Mouse (Mus musculus): ENCODE data around the gene Cacna1s. TPM values are rescaled to one million over a fixed set of nuclear protein-coding genes. Genes with fewer than 3 reads are reported as not detected.

Cacna1s gene
- polyA plus RNA-seq, 1 experiment from 2014 or later: 0.12 TPM

GRCm38 (mm10) chr1:136122030-136122429 is 69.5 kb downstream of the Cacna1s start:
- Histone ChIP-seq H3K9me3 (no peaks in the 10 kb centered on the region), H3K36me3 (replicated peaks) (no peaks in the 10 kb centered on the region), H3K4me3 (no peak overlapping the region), H3K27ac (no peak overlapping the region), H3K4me2 (no peak overlapping the region), H3K27me3 (replicated peaks) (no peaks in the 10 kb centered on the region), H3K4me1 (peaks cover 6% of the 10 kb centered on the region; the same call in 1 of the 2 replicates), H3K9ac (no peak overlapping the region)
- 80% methylated on average over 8 of the region's 8 CpGs for WGBS
- ATAC-seq (replicated peaks): no peak

GRCm38 (mm10) chr1:136126159-136126765 is 73.7 kb downstream of the Cacna1s start:
- Histone ChIP-seq H3K4me1 (peaks cover 8% of the 10 kb centered on the region; the same call in 1 of the 2 replicates), H3K27ac (no peak overlapping the region), H3K9ac (no peak overlapping the region), H3K36me3 (replicated peaks) (no peaks in the 10 kb centered on the region), H3K27me3 (replicated peaks) (no peaks in the 10 kb centered on the region), H3K9me3 (no peaks in the 10 kb centered on the region), H3K4me2 (no peak overlapping the region), H3K4me3 (no peak overlapping the region)
- ATAC-seq (replicated peaks): no peak
- 86% methylated on average over 10 of the region's 10 CpGs for WGBS

GRCm38 (mm10) chr1:136126895-136127294 is 74.3 kb downstream of the Cacna1s start:
- Histone ChIP-seq H3K4me2 (no peak overlapping the region), H3K27me3 (replicated peaks) (no peaks in the 10 kb centered on the region), H3K9ac (no peak overlapping the region), H3K36me3 (replicated peaks) (no peaks in the 10 kb centered on the region), H3K27ac (no peak overlapping the region), H3K4me3 (no peak overlapping the region), H3K4me1 (peaks cover 8% of the 10 kb centered on the region; the same call in 1 of the 2 replicates), H3K9me3 (no peaks in the 10 kb centered on the region)
- 85% methylated on average over 10 of the region's 10 CpGs for WGBS
- ATAC-seq (replicated peaks): no peak

DNA sequence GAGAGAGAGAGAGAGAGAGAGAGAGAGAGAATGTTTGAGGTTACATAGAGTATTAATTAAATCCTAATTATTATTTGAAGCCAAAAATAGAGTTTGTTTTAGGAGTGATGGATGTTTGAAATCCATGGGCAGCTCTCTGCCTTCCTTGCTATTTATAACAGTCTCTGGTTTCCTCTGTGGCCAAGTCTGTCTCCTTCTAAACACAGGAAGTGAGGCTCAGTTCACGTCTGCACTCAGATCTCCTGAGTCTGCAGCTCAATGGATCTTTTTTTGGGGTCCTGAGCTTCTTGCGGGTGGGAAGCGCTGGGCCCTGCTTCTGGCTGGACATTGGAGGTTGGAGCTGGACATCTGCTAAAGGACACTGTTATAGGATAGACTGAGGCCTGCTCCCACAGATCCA is 75.3 kb downstream of the Cacna1s start:
- H3K27ac ChIP-seq: no peak overlapping the region
- no peaks in the 10 kb centered on the region for H3K36me3 ChIP-seq (replicated peaks)
- H3K4me1 ChIP-seq: peaks cover 10% of the 10 kb centered on the region; the same call in 1 of the 2 replicates
- H3K9ac ChIP-seq: no peak overlapping the region
- no peaks in the 10 kb centered on the region for H3K9me3 ChIP-seq
- WGBS: 78% methylated on average over 3 of the region's 3 CpGs
- H3K4me3 ChIP-seq: no peak overlapping the region
- no peaks in the 10 kb centered on the region for H3K27me3 ChIP-seq (replicated peaks)
- ATAC-seq (replicated peaks): no peak
- no peak overlapping the region for H3K4me2 ChIP-seq

DNA sequence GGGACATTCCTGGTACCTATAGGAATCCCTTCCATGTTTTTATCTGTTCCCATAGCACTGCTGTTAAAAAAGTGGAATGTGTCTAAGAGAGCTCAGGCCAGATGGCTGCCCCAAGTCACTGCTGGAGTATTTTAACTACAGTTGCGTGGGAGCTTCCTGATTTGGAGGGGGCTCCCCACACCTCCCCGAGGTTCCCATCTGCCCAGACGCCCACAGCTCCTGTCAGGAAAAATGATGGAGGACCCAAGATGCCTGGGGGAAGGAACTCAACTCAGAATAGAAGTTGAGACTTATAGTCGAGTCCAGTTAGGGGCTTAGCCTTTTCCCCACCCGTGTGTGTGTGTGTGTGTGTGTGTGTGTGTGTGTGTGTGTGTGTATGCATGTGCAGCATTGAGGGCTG is 75.9 kb downstream of the Cacna1s start:
- no peak for ATAC-seq (replicated peaks)
- Histone ChIP-seq H3K9me3 (no peaks in the 10 kb centered on the region), H3K4me1 (peaks cover 14% of the 10 kb centered on the region; the same call in 1 of the 2 replicates), H3K4me2 (no peak overlapping the region), H3K4me3 (no peak overlapping the region), H3K27ac (no peak overlapping the region), H3K9ac (no peak overlapping the region), H3K27me3 (replicated peaks) (no peaks in the 10 kb centered on the region), H3K36me3 (replicated peaks) (no peaks in the 10 kb centered on the region)
- WGBS: 71% methylated on average over 5 of the region's 5 CpGs

DNA sequence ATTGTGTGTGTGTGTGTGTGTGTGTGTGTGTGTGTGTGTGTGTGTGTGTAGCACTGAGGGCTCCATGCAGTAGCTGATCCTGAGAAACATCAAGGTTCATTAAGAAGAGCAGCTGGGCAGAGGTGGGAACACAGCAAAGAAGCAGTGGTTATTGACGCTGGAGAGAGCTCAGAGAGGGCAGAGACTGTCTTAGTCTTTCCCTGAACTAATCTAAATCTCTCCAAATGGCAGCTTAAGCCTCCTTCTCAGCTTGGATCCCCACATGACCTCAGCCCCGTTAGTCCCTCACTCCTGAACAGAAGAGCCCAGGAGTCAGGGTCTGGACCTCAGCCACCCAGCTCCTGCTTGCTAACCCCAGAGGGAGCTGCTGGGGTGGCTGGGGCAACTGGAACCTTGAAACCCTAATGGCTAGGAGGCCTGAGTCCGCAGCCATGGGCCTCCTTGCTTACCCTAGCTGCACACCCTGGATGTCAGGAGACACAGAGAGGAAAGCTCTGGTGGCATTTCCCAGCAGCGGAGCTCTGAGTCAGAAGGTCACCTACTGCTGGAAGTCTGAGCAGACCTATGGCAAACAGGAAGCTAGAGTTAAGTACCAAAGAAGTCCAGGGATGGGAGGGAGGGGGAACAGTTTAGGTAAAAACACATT is 76.5 kb downstream of the Cacna1s start:
- Histone ChIP-seq H3K9me3 (no peaks in the 10 kb centered on the region), H3K27me3 (replicated peaks) (no peaks in the 10 kb centered on the region), H3K4me2 (no peak overlapping the region), H3K27ac (no peak overlapping the region), H3K4me3 (no peak overlapping the region), H3K4me1 (peaks cover 20% of the 10 kb centered on the region), H3K9ac (no peak overlapping the region), H3K36me3 (replicated peaks) (no peaks in the 10 kb centered on the region)
- WGBS: 46% methylated on average over 4 of the region's 4 CpGs
- ATAC-seq (replicated peaks): no peak

- H3K4me2 ChIP-seq: peak overlapping the region; percentile 84
- 58% methylated on average over 3 of the region's 3 CpGs for WGBS
- peaks cover 31% of the 10 kb centered on the region for H3K4me1 ChIP-seq
- H3K9me3 ChIP-seq: no peaks in the 10 kb centered on the region
- peak overlapping the region; percentile 92; the same call in 1 of the 2 replicates for H3K27ac ChIP-seq
- H3K9ac ChIP-seq: no peak overlapping the region
- ATAC-seq (replicated peaks): no peak
- H3K36me3 ChIP-seq (replicated peaks): no peaks in the 10 kb centered on the region
- no peaks in the 10 kb centered on the region for H3K27me3 ChIP-seq (replicated peaks)
- peak overlapping the region; percentile 72 for H3K4me3 ChIP-seq
Measured at GRCm38 (mm10) chr1:136130107-136130506, 77.6 kb downstream of the Cacna1s start.

- H3K9me3 ChIP-seq: no peaks in the 10 kb centered on the region
- peak; percentile 89 for ATAC-seq (replicated peaks)
- no peaks in the 10 kb centered on the region for H3K36me3 ChIP-seq (replicated peaks)
- H3K9ac ChIP-seq: peak within 1 kb of the TSS; percentile 91
- under 1% methylated on average over 42 of the region's 42 CpGs for WGBS
- peak within 1 kb of the TSS; percentile 92 for H3K27ac ChIP-seq
- H3K4me2 ChIP-seq: peak within 1 kb of the TSS; percentile 84
- H3K4me3 ChIP-seq: peak within 1 kb of the TSS; percentile 72
- peaks cover 40% of the 10 kb centered on the region for H3K4me1 ChIP-seq
- H3K27me3 ChIP-seq (replicated peaks): no peaks in the 10 kb centered on the region
Measured at GRCm38 (mm10) chr1:136130951-136131558, 78.5 kb downstream of the Cacna1s start, which contains the start of gene Kif21b. Gene Kif21b, plus strand, starts transcription at chr1:136131389.

GRCm38 (mm10) chr1:136131603-136132291 is 79.2 kb downstream of the Cacna1s start:
- Histone ChIP-seq H3K4me3 (peak overlapping the region; percentile 72), H3K4me2 (peak overlapping the region; percentile 84), H3K27me3 (replicated peaks) (no peaks in the 10 kb centered on the region), H3K9me3 (no peaks in the 10 kb centered on the region), H3K36me3 (replicated peaks) (no peaks in the 10 kb centered on the region), H3K9ac (peak overlapping the region; percentile 91), H3K4me1 (peaks cover 47% of the 10 kb centered on the region), H3K27ac (peak overlapping the region; percentile 92)
- ATAC-seq (replicated peaks): peak; percentile 62
- WGBS: under 1% methylated on average over 42 of the region's 43 CpGs

DNA sequence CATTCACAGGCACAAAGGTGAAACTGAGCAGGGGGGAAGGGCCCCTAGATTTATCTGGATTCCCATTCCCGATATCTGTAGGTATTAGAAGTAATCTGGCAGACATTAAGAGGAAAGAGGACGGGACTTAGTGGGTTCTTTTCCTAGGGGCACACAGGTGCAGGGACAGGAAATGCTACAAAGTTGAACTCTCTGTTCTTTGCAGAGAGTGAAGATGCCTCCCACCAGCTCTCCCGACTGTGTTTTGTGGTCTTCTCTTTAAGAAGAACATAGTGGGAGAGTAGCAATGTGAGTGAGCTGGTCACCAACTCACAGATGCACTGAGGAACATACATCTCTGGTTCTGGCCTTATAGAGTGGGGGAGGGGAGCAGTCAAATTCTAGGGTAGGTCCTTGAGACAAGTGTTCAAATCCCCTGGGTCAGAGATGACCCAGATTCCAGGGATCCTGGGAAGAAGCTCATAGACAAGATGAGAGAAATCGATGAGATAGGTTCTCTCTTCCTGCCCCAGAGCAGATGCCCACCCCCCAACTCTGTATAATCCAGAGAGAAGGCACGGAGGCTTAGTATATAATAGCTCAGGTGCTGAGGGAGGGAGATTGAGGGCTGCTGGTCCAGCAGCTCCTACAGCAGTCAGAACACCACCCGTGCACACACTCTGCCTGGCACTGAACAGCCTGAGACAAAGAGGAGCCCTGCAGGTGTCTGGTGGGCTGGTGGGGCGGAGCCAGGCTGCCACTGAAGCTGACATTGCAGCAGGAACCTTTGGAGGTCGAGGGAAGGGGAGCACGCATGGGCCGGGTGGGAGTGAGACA is 80.0 kb downstream of the Cacna1s start:
- ATAC-seq (replicated peaks): peak; percentile 31
- peak overlapping the region; percentile 84 for H3K4me2 ChIP-seq
- no peaks in the 10 kb centered on the region for H3K27me3 ChIP-seq (replicated peaks)
- peak overlapping the region; percentile 72 for H3K4me3 ChIP-seq
- peak overlapping the region; percentile 91 for H3K9ac ChIP-seq
- H3K4me1 ChIP-seq: peaks cover 56% of the 10 kb centered on the region
- peak overlapping the region; percentile 92 for H3K27ac ChIP-seq
- no peaks in the 10 kb centered on the region for H3K9me3 ChIP-seq
- 11% methylated on average over 10 of the region's 10 CpGs for WGBS
- no peaks in the 10 kb centered on the region for H3K36me3 ChIP-seq (replicated peaks)

DNA sequence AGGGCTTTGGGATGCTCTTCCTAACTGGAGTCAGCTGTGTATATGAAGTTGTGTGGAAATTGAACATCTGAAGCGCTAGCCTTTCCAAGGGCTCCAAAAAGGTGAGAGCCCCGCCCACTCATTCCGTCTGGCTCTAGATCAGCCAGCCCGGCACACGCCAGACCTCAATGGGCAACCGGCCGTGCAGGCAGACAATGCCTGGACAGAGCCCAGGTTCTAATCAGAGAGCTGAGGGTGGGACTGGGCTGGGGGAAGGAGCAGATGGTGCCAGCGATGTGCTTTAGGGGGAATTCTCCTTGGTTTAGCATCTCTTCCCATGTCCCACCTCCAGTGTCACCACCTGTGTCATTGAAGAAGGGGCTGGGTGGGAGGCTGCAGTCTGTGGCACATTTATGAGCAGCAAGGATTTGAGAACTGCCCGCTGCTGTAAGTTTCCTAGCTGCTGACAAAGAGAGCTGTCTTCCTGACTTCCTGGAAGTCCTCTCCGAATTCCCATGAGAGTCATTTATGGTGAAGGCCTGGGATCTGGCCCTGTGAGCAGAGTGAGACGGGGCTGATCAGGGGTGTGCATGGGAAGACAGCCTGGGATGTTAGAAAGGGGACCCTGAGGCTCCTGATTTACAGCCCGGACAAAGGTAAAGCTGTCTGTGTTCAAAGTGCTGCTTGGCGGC is 81.2 kb downstream of the Cacna1s start:
- H3K9me3 ChIP-seq: no peaks in the 10 kb centered on the region
- peak overlapping the region; percentile 92 for H3K27ac ChIP-seq
- no peaks in the 10 kb centered on the region for H3K36me3 ChIP-seq (replicated peaks)
- ATAC-seq (replicated peaks): no peak
- H3K4me1 ChIP-seq: peaks cover 67% of the 10 kb centered on the region
- H3K4me3 ChIP-seq: peak overlapping the region; percentile 72
- 26% methylated on average over 13 of the region's 13 CpGs for WGBS
- peak overlapping the region; percentile 91 for H3K9ac ChIP-seq
- H3K4me2 ChIP-seq: peak overlapping the region; percentile 84
- H3K27me3 ChIP-seq (replicated peaks): no peaks in the 10 kb centered on the region

All from midbrain, embryonic 15.5 days (tissue).